Mouse (Mus musculus) right cerebral cortex, postnatal 14 days (tissue): ENCODE results near the gene Gm21117.
"Not testable (repeated sequence)": the region's sequence is repeated elsewhere in the genome, so short reads cannot be mapped to it uniquely, and the experiment has no call there.

Experiments
- DNase-seq: peaks from one replicate; pipeline ENCODE4 v3.0.0; 2022

Gene Gm21117

GRCm38 (mm10) chrY:51124920-51125319, at the start of gene Gm21117:
Gene Gm21117 (plus strand): TSS chrY:51125220.
- DNase-seq = not testable (repeated sequence)
